Mouse (Mus musculus) layer of hippocampus, adult 8-10 months (tissue): ENCODE results near the gene Colgalt1. TPM values are rescaled to one million over a fixed set of nuclear protein-coding genes. Genes with fewer than 3 reads are reported as not detected.

Source experiments
- DNase-seq, 2 experiments: peaks; one replicate each; pipeline ENCODE4 v3.0.0; 2022; ENCODE audit warnings: low spot score in 2 of 2
- total RNA-seq, 4 experiments: library from RNA; stranded (reverse); gene quantifications; 2 replicates each; pipeline ENCODE4 v1.2.4; 2022

The Colgalt1 gene
- total RNA-seq, 4 experiments from 2014 or later: 53.2 to 59.7 (median 53.8) TPM

- no peak for DNase-seq
These were observed 19.8 kb upstream of the Colgalt1 start for GRCm38 (mm10) chr8:71591017-71591416.

- peak; percentile 92 to 97 for DNase-seq
These were observed 19.1 kb upstream of the Colgalt1 start, which contains the start of gene Pgls for GRCm38 (mm10) chr8:71591471-71592373. Gene Pgls (plus strand): TSS chr8:71592176.

- DNase-seq: peak; percentile 85 to 89
These were observed 18.2 kb upstream of the Colgalt1 start for GRCm38 (mm10) chr8:71592374-71593170.

GRCm38 (mm10) chr8:71593556-71594323 is 17.1 kb upstream of the Colgalt1 start:
- DNase-seq: no peak

- no peak for DNase-seq
These were observed 16.5 kb upstream of the Colgalt1 start for GRCm38 (mm10) chr8:71594324-71594722.

- peak; percentile 74 to 91 for DNase-seq
These were observed 14.9 kb upstream of the Colgalt1 start for GRCm38 (mm10) chr8:71595862-71596261.

GRCm38 (mm10) chr8:71596384-71596783 is 14.4 kb upstream of the Colgalt1 start:
- no peak for DNase-seq

GRCm38 (mm10) chr8:71596798-71597197 is 14.0 kb upstream of the Colgalt1 start:
- DNase-seq: no peak

- DNase-seq: no peak
These were observed 13.3 kb upstream of the Colgalt1 start, which contains the start of gene Fam129c for GRCm38 (mm10) chr8:71597451-71597850. Gene Fam129c (plus strand): TSS chr8:71597648.

GRCm38 (mm10) chr8:71598375-71598774 is 12.4 kb upstream of the Colgalt1 start:
- DNase-seq: no peak

GRCm38 (mm10) chr8:71598841-71599240 is 12.0 kb upstream of the Colgalt1 start:
- no peak for DNase-seq

GRCm38 (mm10) chr8:71601939-71602665 is 8.7 kb upstream of the Colgalt1 start:
- DNase-seq: no peak

GRCm38 (mm10) chr8:71602666-71603334 is 8.0 kb upstream of the Colgalt1 start:
- DNase-seq: peak in 1 of 2 experiments; percentile 53

- no peak for DNase-seq
These were observed 6.8 kb upstream of the Colgalt1 start for GRCm38 (mm10) chr8:71604021-71604420.

GRCm38 (mm10) chr8:71612141-71612540 is 1.3 kb downstream of the Colgalt1 start:
- DNase-seq: no peak

- no peak for DNase-seq
These were observed 2.6 kb downstream of the Colgalt1 start for GRCm38 (mm10) chr8:71613418-71613817.

- DNase-seq: no peak
These were observed 9.0 kb downstream of the Colgalt1 start for GRCm38 (mm10) chr8:71619786-71620185.

- no peak for DNase-seq
These were observed 14.3 kb downstream of the Colgalt1 start for GRCm38 (mm10) chr8:71625088-71625487.

- DNase-seq: no peak
These were observed 16.0 kb downstream of the Colgalt1 start for GRCm38 (mm10) chr8:71626753-71627152.
